Mouse (Mus musculus) heart, postnatal 0 days (tissue): Measurements from ENCODE around the gene Trnau1ap. TPM values are rescaled to one million over a fixed set of nuclear protein-coding genes. Genes with fewer than 3 reads are reported as not detected.
"Not testable (repeated sequence)": the region's sequence is repeated elsewhere in the genome, so short reads cannot be mapped to it uniquely, and the experiment has no call there.

ENCODE experiments used
- ATAC-seq: fragments of 200-750 bp; cut with Nextera tagmentation; 2 replicates; pipeline ENCODE4 v1.8.0; 2017; ENCODE audit warnings: low read depth, moderate number of reproducible peaks, moderate library complexity; ENCODE audit not compliant: insufficient read depth
- DNase-seq: peaks from one replicate; pipeline ENCODE4 v3.0.0-alpha.2; 2016; ENCODE audit warnings: low spot score
- H3K27ac ChIP-seq: fragments of 300-500 bp; sonication (generic); 2 replicates; pipeline ENCODE4 v1.5.1; 2014; ENCODE audit warnings: low read depth, mild to moderate bottlenecking
- H3K27me3 ChIP-seq: fragments of 300-500 bp; sonication (generic); 2 replicates; pipeline ENCODE4 v1.6.1; 2014; ENCODE audit warnings: low read length, mixed read lengths; ENCODE audit not compliant: control insufficient read depth, insufficient read depth
- H3K36me3 ChIP-seq: fragments of 300-500 bp; sonication (generic); replicated peaks from 2 replicates; pipeline ENCODE4 v1.6.1; 2014; ENCODE audit warnings: low read length, mixed read lengths; ENCODE audit not compliant: control insufficient read depth, insufficient read depth
- H3K4me1 ChIP-seq: fragments of 300-500 bp; sonication (generic); 2 replicates; pipeline ENCODE4 v1.6.1; 2014; ENCODE audit warnings: antibody characterized with exemption; ENCODE audit not compliant: control insufficient read depth, insufficient read depth
- H3K4me2 ChIP-seq: fragments of 300-500 bp; sonication (generic); 2 replicates; pipeline ENCODE4 v1.6.1; 2014; ENCODE audit warnings: low read depth, mild to moderate bottlenecking, low read length, moderate library complexity
- H3K4me3 ChIP-seq: fragments of 300-500 bp; sonication (generic); 2 replicates; pipeline ENCODE4 v1.5.1; 2014; ENCODE audit warnings: low read depth, low read length
- H3K9ac ChIP-seq: fragments of 300-500 bp; sonication (generic); replicated peaks from 2 replicates; pipeline ENCODE4 v1.6.1; 2014; ENCODE audit warnings: low read depth, low read length, mixed read lengths
- H3K9me3 ChIP-seq: fragments of 300-500 bp; sonication (generic); replicated peaks from 2 replicates; pipeline ENCODE4 v1.6.1; 2016; ENCODE audit warnings: low read length; ENCODE audit not compliant: control insufficient read depth
- CTCF ChIP-seq: IDR thresholded peaks from 2 replicates; pipeline ENCODE4 v1.5.1; 2016; ENCODE audit warnings: antibody characterized with exemption, control low read depth, low read depth
- EP300 ChIP-seq: IDR thresholded peaks from 2 replicates; pipeline ENCODE4 v1.6.1; 2016; ENCODE audit warnings: antibody characterized with exemption, low read depth
- WGBS: fragments of 180-500 bp; shearing (Covaris S2); extraction: QIAGEN DNeasy Blood & Tissue Kit; methylation state at CpG from one replicate; pipeline ENCODE4 v1.1.7; 2014; 5-methylcytosine and 5-hydroxymethylcytosine counted together
- polyA plus RNA-seq: library from polyadenylated mRNA; unstranded; fragments of >200 nt; fragmentation: Nextera tagmentation; extraction: Ambion mirVana; gene quantifications from 2 replicates; pipeline ENCODE4 v1.2.1, GENCODE M21; 2015
- total RNA-seq: library from RNA; depleted of rRNA; stranded (reverse); fragments of >200 nt; gene quantifications from 2 replicates; pipeline ENCODE4 v1.2.3, GENCODE M21; 2014; ENCODE audit warnings: low replicate concordance

Gene Trnau1ap
- total and polyA plus RNA-seq, 2 experiments from 2014 or later, result 51.3 to 63.2 TPM

- peaks cover 36% of the 10 kb centered on the region for H3K36me3 ChIP-seq
- no peaks in the 10 kb centered on the region for H3K9me3 ChIP-seq
- H3K27me3 ChIP-seq, result no peaks in the 10 kb centered on the region
- no peaks in the 10 kb centered on the region for H3K4me1 ChIP-seq
- TF ChIP-seq EP300 (no peak), CTCF (no peak)
- under 1% methylated on average over 15 of the region's 15 CpGs for WGBS
- peak overlapping the region; percentile 74 for H3K4me2 ChIP-seq
- DNase-seq (peak; percentile 31), ATAC-seq (peak; percentile 2; the same call in 1 of the 2 replicates)
- H3K4me3 ChIP-seq, result peak overlapping the region; percentile 68
- H3K27ac ChIP-seq, result peak overlapping the region; percentile 91
- peak overlapping the region; percentile 91 for H3K9ac ChIP-seq
These were observed 20.0 kb downstream of the Trnau1ap start for GRCm38 (mm10) chr4:132309140-132309848.

- ATAC-seq (peak; percentile 94), DNase-seq (peak; percentile 95)
- peak overlapping the region; percentile 91 for H3K9ac ChIP-seq
- H3K27me3 ChIP-seq, result no peaks in the 10 kb centered on the region
- under 1% methylated on average over 41 of the region's 41 CpGs for whole genome bisulfite sequencing
- H3K9me3 ChIP-seq, result no peaks in the 10 kb centered on the region
- H3K36me3 ChIP-seq, result peaks cover 32% of the 10 kb centered on the region
- peak overlapping the region; percentile 91 for H3K27ac ChIP-seq
- H3K4me3 ChIP-seq, result peak overlapping the region; percentile 68
- TF ChIP-seq EP300 (no peak), CTCF (no peak)
- H3K4me2 ChIP-seq, result peak overlapping the region; percentile 74
- H3K4me1 ChIP-seq, result no peaks in the 10 kb centered on the region
These were observed 20.8 kb downstream of the Trnau1ap start for GRCm38 (mm10) chr4:132308437-132309139.

GRCm38 (mm10) chr4:132306004-132306403, 23.3 kb downstream of the Trnau1ap start:
- H3K9ac ChIP-seq, result no peak overlapping the region
- no peak overlapping the region for H3K4me3 ChIP-seq
- DNase-seq (no peak), ATAC-seq (no peak)
- peaks cover 13% of the 10 kb centered on the region for H3K36me3 ChIP-seq
- peaks cover 18% of the 10 kb centered on the region for H3K4me1 ChIP-seq
- TF ChIP-seq EP300, result no peak
- TF ChIP-seq CTCF, result no peak
- H3K27me3 ChIP-seq, result no peaks in the 10 kb centered on the region
- no peak overlapping the region for H3K4me2 ChIP-seq
- WGBS, result 76% methylated on average over 6 of the region's 6 CpGs
- H3K27ac ChIP-seq, result no peak overlapping the region
- no peaks in the 10 kb centered on the region for H3K9me3 ChIP-seq

GRCm38 (mm10) chr4:132305276-132305675, 24.1 kb downstream of the Trnau1ap start:
- Histone ChIP-seq H3K9me3 (no peaks in the 10 kb centered on the region), H3K9ac (no peak overlapping the region), H3K27ac (no peak overlapping the region), H3K36me3 (peaks cover 6% of the 10 kb centered on the region), H3K27me3 (no peaks in the 10 kb centered on the region), H3K4me2 (no peak overlapping the region), H3K4me3 (no peak overlapping the region), H3K4me1 (peaks cover 18% of the 10 kb centered on the region)
- TF ChIP-seq CTCF, result no peak
- TF ChIP-seq EP300, result no peak
- no peak for DNase-seq
- WGBS, result 73% methylated on average over 8 of the region's 8 CpGs
- no peak for ATAC-seq

DNA sequence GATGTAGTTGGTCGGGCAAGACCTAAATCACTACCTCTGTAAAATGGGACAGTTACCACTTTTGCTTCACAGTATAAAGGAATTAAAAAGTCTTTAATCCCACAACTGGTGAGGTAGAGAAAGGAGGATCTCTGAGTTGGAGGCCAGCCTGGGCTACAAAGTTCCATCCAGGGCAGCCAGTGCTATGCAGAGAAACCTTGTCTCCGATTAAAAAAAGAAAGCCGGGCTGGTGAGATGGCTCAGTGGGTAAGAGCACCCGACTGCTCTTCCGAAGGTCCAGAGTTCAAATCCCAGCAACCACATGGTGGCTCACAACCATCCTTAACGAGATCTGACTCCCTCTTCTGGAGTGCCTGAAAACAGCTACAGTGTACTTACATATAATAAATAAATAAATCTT, 25.9 kb downstream of the Trnau1ap start:
- Histone ChIP-seq H3K9ac (peak overlapping the region; percentile 59; the same call in 1 of the 2 replicates), H3K27ac (0 out of 2 replicates have a peak overlapping the region, but pooled peaks have one; percentile 70), H3K4me2 (peak overlapping the region; percentile 67), H3K4me3 (peak overlapping the region; percentile 52), H3K4me1 (peaks cover 18% of the 10 kb centered on the region)
- 39% methylated on average over 6 of the region's 6 CpGs for WGBS
- DNase-seq, H3K9me3 ChIP-seq, ATAC-seq, H3K27me3 ChIP-seq, H3K36me3 ChIP-seq: not testable (repeated sequence)
